Mouse (Mus musculus): ENCODE data around the gene Crocc2. TPM values are rescaled to one million over a fixed set of nuclear protein-coding genes. Genes with fewer than 3 reads are reported as not detected.
A peak's percentile ranks its signal among the peaks of the same experiment; 100 is the strongest.

Gene Crocc2
- 0.07 and 0.08 TPM in 2 replicates for total RNA-seq (2021)
- long read RNA-seq, experiment 1, partial matches to known transcripts: 0 of 1 reads
- long read RNA-seq, experiment 1, other reads (novel, unspliced or antisense): 1 of 1 reads
- long read RNA-seq, experiment 2: 0 reads

DNA sequence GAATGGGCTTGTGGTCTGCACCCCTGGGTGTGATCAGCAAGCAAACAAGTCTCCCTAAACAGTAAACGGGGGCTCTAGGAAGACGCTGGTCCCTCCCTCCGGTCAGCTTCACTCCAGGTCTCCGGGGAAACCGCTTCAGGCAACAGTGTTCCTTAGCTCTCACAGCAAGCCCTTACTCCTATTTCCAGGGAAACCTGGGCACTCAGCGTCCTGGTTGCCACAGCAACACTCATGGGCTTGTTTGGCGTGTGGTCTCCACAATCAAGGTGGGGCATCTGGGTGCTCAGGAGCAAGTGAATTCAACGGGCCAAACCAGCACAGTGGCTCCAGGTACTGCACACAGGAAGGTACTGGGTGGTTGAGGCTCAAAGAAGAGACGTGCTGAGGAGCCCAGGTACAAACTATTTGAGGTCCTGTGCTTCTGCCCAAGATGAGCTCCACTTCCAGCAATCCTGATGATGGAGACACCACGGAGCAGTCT lies at the start of gene Crocc2:
Gene Crocc2, plus strand, starts transcription at position 431 of the 481 bp plus-strand sequence.
- no peak for DNase-seq

DNA sequence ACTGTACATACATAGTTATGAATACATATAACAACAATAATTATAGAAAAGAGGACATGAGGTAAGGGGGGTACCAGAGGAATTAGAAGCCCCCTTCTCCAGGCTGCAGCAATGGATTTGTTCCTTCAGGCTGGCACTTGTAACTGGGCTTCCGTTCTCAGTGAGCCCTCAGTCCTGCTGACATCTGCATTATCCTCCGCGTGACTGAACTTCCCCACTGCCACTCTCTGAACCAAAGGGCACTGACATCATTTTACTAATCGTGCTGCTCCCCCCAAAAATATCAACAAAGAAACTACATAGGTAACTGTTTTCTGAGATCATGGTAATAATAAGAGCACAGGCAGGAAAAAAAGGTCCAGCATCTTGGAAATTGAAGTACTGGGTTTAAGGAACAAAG lies 49.7 kb upstream of the Crocc2 start:
- no peak for DNase-seq

DNA sequence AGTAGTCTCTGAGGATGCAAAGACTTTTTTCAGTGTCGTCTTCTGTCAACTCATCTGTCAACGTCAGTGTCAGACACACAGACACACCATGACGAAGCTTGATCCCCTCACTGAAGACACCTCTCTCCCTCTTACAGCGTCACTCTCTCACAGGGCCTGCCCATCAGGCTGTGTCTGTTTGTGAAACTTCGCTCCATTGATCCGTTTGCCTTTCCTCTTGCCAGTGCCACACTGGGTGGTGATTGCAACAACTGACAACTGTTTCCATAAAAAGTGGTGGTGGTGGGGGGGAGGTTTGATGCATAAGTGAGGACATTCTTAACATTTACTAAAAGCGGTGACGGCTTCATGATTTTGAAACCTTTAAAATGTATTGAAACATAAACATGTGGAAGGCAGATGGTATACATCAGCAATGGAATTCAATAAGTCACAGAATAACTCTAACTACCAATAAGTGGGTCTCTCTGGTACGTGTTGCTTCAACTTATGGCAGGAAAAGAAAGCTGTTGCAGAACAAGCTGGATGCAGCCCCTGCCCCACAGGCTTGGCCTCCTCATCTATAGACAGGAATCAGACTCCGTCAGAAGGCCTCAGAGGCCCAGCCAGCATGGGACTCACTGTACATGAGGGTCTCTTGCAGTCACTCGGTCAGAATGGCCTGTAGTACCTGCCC lies 45.2 kb upstream of the Crocc2 start:
- DNase-seq: no peak

- DNase-seq: peak; percentile 26
Measured at GRCm38 (mm10) chr1:93124066-93124465, 44.5 kb upstream of the Crocc2 start.

DNA sequence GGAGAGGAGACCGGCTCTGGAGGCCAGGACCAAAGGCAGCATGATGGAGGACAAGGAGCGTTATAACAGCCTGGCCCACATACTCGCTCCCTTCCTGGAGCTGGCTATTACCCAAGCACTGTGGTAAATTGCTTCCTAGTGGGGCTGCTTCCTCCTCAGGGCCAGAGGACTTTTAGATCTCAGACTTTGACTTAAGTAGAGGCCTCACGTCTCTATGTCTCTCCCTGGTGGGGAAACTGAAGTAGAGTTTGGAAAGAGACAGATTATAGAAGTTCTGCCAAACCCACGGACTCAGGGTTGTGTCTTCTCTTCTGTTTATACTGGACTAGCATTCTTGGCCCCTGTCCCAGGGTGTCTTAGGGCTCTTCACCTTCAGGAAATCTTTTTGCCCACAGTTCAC lies 43.3 kb upstream of the Crocc2 start:
- no peak for DNase-seq

GRCm38 (mm10) chr1:93128209-93128608 lies 40.3 kb upstream of the Crocc2 start:
- no peak for DNase-seq

DNA sequence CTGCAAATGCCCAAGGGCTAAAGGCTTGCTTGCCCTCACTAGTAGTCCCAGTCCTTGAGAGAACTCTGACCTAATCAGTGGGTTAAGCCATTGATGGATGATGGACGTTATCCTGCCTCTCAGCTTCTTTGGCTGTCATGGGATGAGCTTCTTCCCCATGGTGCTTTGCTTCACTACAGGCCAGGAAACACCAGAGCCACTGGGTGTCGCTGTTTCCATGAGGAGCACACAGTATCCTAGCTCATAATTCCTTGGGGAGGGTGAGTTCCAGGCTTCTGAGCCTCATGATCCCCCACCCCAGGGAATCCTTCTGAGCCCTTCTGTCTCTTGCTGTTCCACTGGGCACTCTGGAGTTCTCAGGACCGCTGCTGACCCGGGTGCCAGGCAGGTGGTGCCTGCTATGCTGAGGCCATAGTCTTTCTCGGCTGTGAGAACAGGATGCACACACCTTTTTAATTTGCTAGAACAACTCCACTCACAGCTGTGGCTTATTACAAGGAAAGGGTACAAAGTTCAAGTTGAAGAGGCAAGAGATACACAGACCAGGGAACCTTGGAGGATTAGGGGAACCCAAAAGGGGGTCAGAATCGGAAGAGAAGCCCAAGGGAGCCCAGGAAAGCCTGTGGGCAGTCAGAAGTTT lies 39.7 kb upstream of the Crocc2 start:
- DNase-seq: peak; percentile 81

DNA sequence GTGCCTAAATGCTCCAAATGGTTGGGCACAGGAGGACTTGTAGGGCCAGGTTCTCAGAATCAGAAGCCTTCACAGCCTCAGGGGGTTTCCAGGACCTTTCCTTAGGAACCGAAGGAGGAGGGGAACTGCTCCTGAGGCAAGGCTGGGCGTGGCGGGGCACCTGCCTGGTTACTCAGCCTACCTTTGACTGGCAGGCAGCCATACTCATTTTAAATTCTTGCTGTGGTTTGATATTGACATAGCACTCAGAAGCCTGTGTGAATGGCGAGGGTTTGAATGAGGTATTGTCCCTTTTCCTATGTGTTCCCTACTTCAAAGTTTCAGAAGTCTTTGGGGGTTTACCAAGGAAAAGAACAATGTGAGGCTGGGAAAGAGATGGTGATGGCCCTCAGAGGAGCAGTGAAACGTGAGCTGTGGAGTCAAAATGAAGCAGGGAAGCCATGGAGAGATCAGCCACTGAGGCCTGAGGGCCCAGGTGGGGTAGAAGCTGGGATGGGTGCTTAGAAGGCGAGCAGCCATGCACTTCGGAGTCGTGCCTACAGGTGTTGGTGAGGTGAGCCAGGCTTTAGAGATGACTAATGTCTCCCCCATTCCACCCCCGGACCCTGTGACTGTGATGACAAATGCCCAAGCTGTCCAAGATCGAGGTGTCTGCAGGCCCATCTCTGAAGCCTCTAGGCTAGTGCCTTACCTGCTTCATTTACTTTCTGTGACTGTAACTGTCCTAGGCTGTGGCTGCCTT lies 38.1 kb upstream of the Crocc2 start:
- no peak for DNase-seq

GRCm38 (mm10) chr1:93132676-93133075 lies 35.8 kb upstream of the Crocc2 start:
- no peak for DNase-seq

DNA sequence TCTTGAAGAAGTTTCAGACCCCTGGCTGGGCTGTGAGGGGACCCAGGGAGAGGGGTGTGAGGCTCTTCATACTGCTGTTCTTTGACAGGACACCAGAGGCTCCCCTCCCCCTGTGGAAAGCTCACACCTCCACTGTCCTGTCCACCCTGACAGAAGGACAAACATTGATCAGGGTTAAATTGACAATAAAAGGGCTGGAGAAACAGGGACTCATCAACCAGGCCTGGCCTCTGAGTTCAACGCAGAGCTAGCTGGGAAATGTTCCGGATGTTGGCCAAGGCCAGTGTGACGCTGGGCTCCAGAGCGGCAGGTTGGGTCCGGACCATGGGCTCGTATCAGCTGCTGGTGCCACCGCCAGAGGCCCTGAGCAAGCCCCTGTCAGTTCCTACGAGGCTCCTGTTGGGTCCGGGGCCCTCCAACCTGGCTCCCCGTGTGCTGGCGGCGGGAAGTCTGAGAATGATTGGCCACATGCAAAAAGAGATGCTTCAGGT lies 33.4 kb upstream of the Crocc2 start, which contains the start of gene Agxt:
Gene Agxt, plus strand, starts transcription at position 205 of the 491 bp plus-strand sequence.
- DNase-seq: no peak

GRCm38 (mm10) chr1:93138534-93138933 lies 30.0 kb upstream of the Crocc2 start:
- peak; percentile 37 for DNase-seq

GRCm38 (mm10) chr1:93139713-93140112 lies 28.8 kb upstream of the Crocc2 start:
- peak; percentile 29 for DNase-seq

GRCm38 (mm10) chr1:93142871-93143270 lies 25.7 kb upstream of the Crocc2 start:
- peak; percentile 59 for DNase-seq

GRCm38 (mm10) chr1:93144176-93144575 lies 24.3 kb upstream of the Crocc2 start:
- DNase-seq: no peak

- no peak for DNase-seq
Measured at GRCm38 (mm10) chr1:93150907-93151661, 17.4 kb upstream of the Crocc2 start.

- no peak for DNase-seq
Measured at GRCm38 (mm10) chr1:93157566-93157965, 11.0 kb upstream of the Crocc2 start.

GRCm38 (mm10) chr1:93158916-93159315 lies 9.6 kb upstream of the Crocc2 start:
- no peak for DNase-seq

- DNase-seq: no peak
Measured at GRCm38 (mm10) chr1:93159566-93160500, 8.7 kb upstream of the Crocc2 start.

GRCm38 (mm10) chr1:93160501-93161133 lies 7.9 kb upstream of the Crocc2 start, which contains the start of gene 2310007B03Rik:
Gene 2310007B03Rik (minus strand): TSS chr1:93160948.
- no peak for DNase-seq

- no peak for DNase-seq
Measured at GRCm38 (mm10) chr1:93161350-93161749, 7.2 kb upstream of the Crocc2 start.
